Comparison of ENCODE assay signal across 14 mouse cellular contexts in the genomic region with DNA sequence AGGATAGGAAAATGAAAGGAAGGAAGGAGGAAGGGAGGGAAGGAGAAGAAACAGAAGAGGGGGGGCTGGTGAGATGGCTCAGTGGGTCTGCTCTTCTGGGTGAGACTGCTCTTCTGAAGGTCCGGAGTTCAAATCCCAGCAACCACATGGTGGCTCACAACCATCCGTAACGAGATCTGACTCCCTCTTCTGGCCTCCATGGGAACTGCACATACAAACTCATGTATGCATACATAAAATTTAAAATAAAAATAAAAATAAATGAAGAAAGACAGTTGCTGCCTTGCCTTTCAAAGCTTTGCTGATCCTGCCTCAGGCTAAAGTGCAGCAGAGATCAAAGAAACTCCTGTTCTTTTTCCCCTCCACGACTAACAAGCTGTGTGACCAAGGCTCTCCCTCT. TPM values are rescaled to one million over a fixed set of nuclear protein-coding genes. Genes with fewer than 3 reads are reported as not detected.
DNase-seq lines count a peak whose midpoint lies in the region; ATAC-seq and TF ChIP-seq lines count a peak whose summit lies in the region.
"Had no signal": no experiment of that assay in that cellular context is flagged by ENCODE, and none has a peak within 500 bp of the region (broad histone marks: within the 10 kb centered on the region; RNA-seq: fewer than 3 reads in every experiment).

No protein-coding gene starts in this region.

- no peak for ATAC-seq in liver, embryonic 14.5 days (ENCODE audit: insufficient read depth)
- ATAC-seq: forebrain, embryonic 14.5 days had no signal

- H3K4me1 ChIP-seq in heart, adult 2 months (ENCODE audit: control insufficient read depth, insufficient read depth, low read length) = no peaks in the 10 kb centered on the region
- H3K4me1 ChIP-seq in liver, embryonic 14.5 days (replicated peaks; ENCODE audit: control insufficient read depth in 2 of 2, insufficient read depth in 2 of 2, low read length in 1 of 2) = peaks cover 0 to 7% of the 10 kb centered on the region in 2 experiments; a peak in 1 of 4 replicates
- peaks cover under 1% of the 10 kb centered on the region for H3K4me1 ChIP-seq in bone marrow macrophage, adult 2 months (ENCODE audit: control insufficient read depth, insufficient read depth, low read length)
- H3K4me1 ChIP-seq: heart, embryonic 13.5 days had no signal

- H3K27me3 ChIP-seq in heart, adult 2 months (ENCODE audit: control insufficient read depth, insufficient read depth, low read length) = no peaks in the 10 kb centered on the region
- no peaks in the 10 kb centered on the region; the same call in 1 of the 2 replicates for H3K27me3 ChIP-seq in liver, embryonic 14.5 days (ENCODE audit: control insufficient read depth, insufficient read depth, low read length)

- no peaks in the 10 kb centered on the region for H3K79me2 ChIP-seq in heart, adult 2 months (replicated peaks; ENCODE audit: control insufficient read depth, insufficient read depth, low read length)

- H3K27ac ChIP-seq in heart, adult 2 months = no peak overlapping the region
- H3K27ac ChIP-seq in liver, embryonic 14.5 days = no peak overlapping the region
- H3K27ac ChIP-seq in bone marrow macrophage, adult 2 months (ENCODE audit: insufficient read depth, low read depth, low read length) = no peak overlapping the region
- H3K27ac ChIP-seq: heart, embryonic 13.5 days; midbrain, embryonic 10.5 days had no signal

- intact Hi-C loops in heart, adult 2 months (cut with DNase I) = no loop called here
- intact Hi-C loops in heart, postnatal 25 days (cut with DNase I) = loop anchor here (5.0 kb wide), 1 partner anchor 159 kb away; no protein-coding TSS in a partner anchor

- TF ChIP-seq EP300 in heart, adult 2 months (IDR thresholded peaks at IDR 0.05; ENCODE audit: insufficient read depth, low read depth, low read length) = no peak
- no peak for TF ChIP-seq EP300 in liver, embryonic 14.5 days (IDR thresholded peaks at IDR 0.05; ENCODE audit: low read depth)

- no peaks in the 10 kb centered on the region for H3K9me3 ChIP-seq in liver, embryonic 14.5 days (ENCODE audit: control insufficient read depth, low read length)
- H3K9me3 ChIP-seq: heart, embryonic 13.5 days; midbrain, embryonic 10.5 days had no signal

- no peak overlapping the region for H3K4me2 ChIP-seq in liver, embryonic 14.5 days (ENCODE audit: low read depth)
- H3K4me2 ChIP-seq: heart, embryonic 13.5 days had no signal

- TF ChIP-seq POLR2A in heart, adult 2 months (IDR thresholded peaks at IDR 0.05; ENCODE audit: insufficient read depth, low read depth, low read length) = no peak
- no peak for TF ChIP-seq POLR2A in bone marrow macrophage, adult 2 months (IDR thresholded peaks at IDR 0.05; ENCODE audit: borderline replicate concordance, low read depth, low read length)

- no peak overlapping the region for H3K9ac ChIP-seq in heart, adult 2 months (ENCODE audit: low read depth, low read length)
- H3K9ac ChIP-seq in liver, embryonic 14.5 days (replicated peaks) = no peak overlapping the region
- H3K9ac ChIP-seq: heart, embryonic 13.5 days had no signal

- no peak for DNase-seq in heart, adult 2 months
- no peak for DNase-seq in heart, postnatal 25 days (ENCODE audit: low spot score)
- DNase-seq in liver, embryonic 14.5 days (ENCODE audit: low read depth in 3 of 3, low spot score in 3 of 3) = no peak
- DNase-seq in liver = no peak
- DNase-seq in B cell, adult 2 months = peak; percentile 21 to 25
- no peak for DNase-seq in embryo, embryonic 10 days (ENCODE audit: low spot score)
- DNase-seq: adrenal gland, adult 2 months; heart, postnatal 4 days; layer of hippocampus, adult 9-11 months; right cerebral cortex, postnatal 25 days had no signal

- 62% methylated on average over 4 of the region's 4 CpGs for WGBS in heart, adult 2 months
- 42% methylated on average over 4 of the region's 4 CpGs for WGBS in liver, embryonic 14.5 days (ENCODE audit: insufficient replicate concordance)

- no peaks in the 10 kb centered on the region for H3K36me3 ChIP-seq in heart, adult 2 months (ENCODE audit: control insufficient read depth, insufficient read depth, low read length)
- no peaks in the 10 kb centered on the region for H3K36me3 ChIP-seq in liver, embryonic 14.5 days (replicated peaks; ENCODE audit: control insufficient read depth, insufficient read depth, low read depth)
- H3K36me3 ChIP-seq: heart, embryonic 13.5 days; midbrain, embryonic 10.5 days had no signal

- peak; percentile 58 for TF ChIP-seq CTCF in heart, adult 2 months (IDR thresholded peaks at IDR 0.05)
- peak; percentile 48 for TF ChIP-seq CTCF in liver, embryonic 14.5 days (IDR thresholded peaks at IDR 0.05; ENCODE audit: low read depth)
- 0 out of 2 replicates have a peak, but pooled peaks have one; percentile 20 for TF ChIP-seq CTCF in bone marrow macrophage, adult 2 months (IDR thresholded peaks at IDR 0.05; ENCODE audit: low read depth, low read length)

- H3K4me3 ChIP-seq in heart, adult 2 months = no peak overlapping the region
- H3K4me3 ChIP-seq in liver, embryonic 14.5 days (ENCODE audit: insufficient read depth in 1 of 2, low read depth in 2 of 2, low read length in 2 of 2) = no peak overlapping the region
- H3K4me3 ChIP-seq in bone marrow macrophage, adult 2 months (ENCODE audit: insufficient read depth, low read length) = no peak overlapping the region
- H3K4me3 ChIP-seq: heart, embryonic 13.5 days; midbrain, embryonic 10.5 days had no signal

RNA-seq across cellular contexts. Expression of gene Znrf3, which starts 6.7 kb away (rescaled TPM):
- total RNA-seq in heart, adult 2 months (2021) = 1 to 10 TPM; 7.3 TPM
- 2.9 and 4.4 TPM in 2 replicates for polyA plus RNA-seq in heart, adult 2 months (2012; rRNA removed)
- total RNA-seq in heart, postnatal 25 days (2021) = 1 to 10 TPM; 9.4 to 9.7 TPM
- 1.4 and 1.5 TPM in 2 replicates for polyA plus RNA-seq in liver, embryonic 14.5 days (2012; rRNA removed)
- polyA plus RNA-seq in liver, embryonic 14.5 days (2014; fragmentation: Nextera tagmentation; extraction: Ambion mirVana) = 2.3 and 2.4 TPM in 2 replicates
- polyA plus RNA-seq in bone marrow macrophage, adult 2 months (2012; ENCODE audit: insufficient read depth, insufficient read length, missing spikeins) = 2.2 and 2.4 TPM in 2 replicates

Comparison
In these comparisons a context has a peak if more than half of its experiments do, and no peak if none do; other contexts are left out.
1. DNase-seq: peak in B cell, adult 2 months (2 of 2); none in heart, adult 2 months (0 of 2), heart, postnatal 25 days (single experiment), liver, embryonic 14.5 days (0 of 3), liver (single experiment) and embryo, embryonic 10 days (single experiment).
2. Peak in every context shown above with its lines, with median percentiles within 50 percentile points of each other: CTCF ChIP-seq.